Mouse (Mus musculus) leukemia stem cell, adult 10-12 weeks (primary cell): ENCODE results near the gene Olfr815. TPM values are rescaled to one million over a fixed set of nuclear protein-coding genes. Genes with fewer than 3 reads are reported as not detected.

Source experiments
- polyA plus RNA-seq: library from polyadenylated mRNA; stranded (reverse); fragments of >175 nt; gene quantifications from 2 replicates; pipeline ENCODE4 v1.2.3, GENCODE M21; 2012; ENCODE audit warnings: low replicate concordance

The Olfr815 gene
- polyA plus RNA-seq, result not detected in 2 replicates

GRCm38 (mm10) chr10:129905767-129906166 lies at the start of gene Olfr815:
Olfr815 (minus strand) TSS chr10:129905867.

GRCm38 (mm10) chr10:129949000-129949399 lies 43.3 kb upstream of the Olfr815 start, which contains the start of gene Olfr818:
Olfr818 (minus strand) TSS chr10:129949100.

GRCm38 (mm10) chr10:129915497-129915896 lies 9.8 kb upstream of the Olfr815 start, which contains the start of gene Olfr816:
Olfr816 (minus strand) TSS chr10:129915597.

GRCm38 (mm10) chr10:129879751-129880150 lies 25.9 kb downstream of the Olfr815 start, which contains the start of gene Olfr814:
Olfr814 (minus strand) TSS chr10:129879851.

GRCm38 (mm10) chr10:129855067-129855466 lies 50.6 kb downstream of the Olfr815 start, which contains the start of gene Olfr813:
Olfr813 (plus strand) TSS chr10:129855367.

Other genes with a start within 250 kb of the Olfr815 start
- not detected in 2 replicates for gene Olfr800, start 248.2 kb downstream of the Olfr815 start, polyA plus RNA-seq
- gene Olfr801, start 232.0 kb downstream of the Olfr815 start, polyA plus RNA-seq, result 0.06 TPM in 1 of 2 replicates, not detected in the other
- 0.05 TPM in 1 of 2 replicates, not detected in the other for gene Olfr802, start 217.7 kb downstream of the Olfr815 start, polyA plus RNA-seq
- gene Olfr803, start 211.6 kb downstream of the Olfr815 start, polyA plus RNA-seq, result not detected in 2 replicates
- gene Olfr804, start 202.7 kb downstream of the Olfr815 start, polyA plus RNA-seq, result not detected in 2 replicates
- not detected in 2 replicates for gene Olfr805, start 176.5 kb downstream of the Olfr815 start, polyA plus RNA-seq
- not detected in 2 replicates for gene Olfr806, start 163.9 kb downstream of the Olfr815 start, polyA plus RNA-seq
- not detected in 2 replicates for gene Olfr807, start 148.1 kb downstream of the Olfr815 start, polyA plus RNA-seq
- gene Olfr808, start 140.4 kb downstream of the Olfr815 start, polyA plus RNA-seq, result not detected in 2 replicates
- gene Olfr809, start 131.2 kb downstream of the Olfr815 start, polyA plus RNA-seq, result not detected in 2 replicates
- not detected in 2 replicates for gene Olfr810, start 111.0 kb downstream of the Olfr815 start, polyA plus RNA-seq
- gene Olfr811, start 101.5 kb downstream of the Olfr815 start, polyA plus RNA-seq, result not detected in 2 replicates
- gene Olfr812, start 59.8 kb downstream of the Olfr815 start, polyA plus RNA-seq, result not detected in 2 replicates
- gene Olfr813, start 50.5 kb downstream of the Olfr815 start, polyA plus RNA-seq, result not detected in 2 replicates
- gene Olfr814, start 26.0 kb downstream of the Olfr815 start, polyA plus RNA-seq, result not detected in 2 replicates
- gene Olfr816, start 9.7 kb upstream of the Olfr815 start, polyA plus RNA-seq, result not detected in 2 replicates
- not detected in 2 replicates for gene Olfr818, start 43.2 kb upstream of the Olfr815 start, polyA plus RNA-seq
- gene Olfr819, start 61.4 kb upstream of the Olfr815 start, polyA plus RNA-seq, result not detected in 2 replicates
- not detected in 2 replicates for gene Olfr247, start 70.3 kb upstream of the Olfr815 start, polyA plus RNA-seq
- not detected in 2 replicates for gene Gm10310, start 79.2 kb upstream of the Olfr815 start, polyA plus RNA-seq
- gene Olfr820, start 106.8 kb upstream of the Olfr815 start, polyA plus RNA-seq, result not detected in 2 replicates
- gene Olfr821, start 124.5 kb upstream of the Olfr815 start, polyA plus RNA-seq, result not detected in 2 replicates
- not detected in 2 replicates for gene Olfr822, start 165.3 kb upstream of the Olfr815 start, polyA plus RNA-seq
- not detected in 2 replicates for gene Olfr823, start 209.5 kb upstream of the Olfr815 start, polyA plus RNA-seq
- gene Olfr824, start 224.1 kb upstream of the Olfr815 start, polyA plus RNA-seq, result 0.33 TPM in 1 of 2 replicates, not detected in the other